Mouse (Mus musculus): Measurements from ENCODE around the gene Rec8. TPM values are rescaled to one million over a fixed set of nuclear protein-coding genes. Genes with fewer than 3 reads are reported as not detected.

The Rec8 gene
- polyA plus RNA-seq, 2 experiments = 2.4 to 8.9 TPM

DNA sequence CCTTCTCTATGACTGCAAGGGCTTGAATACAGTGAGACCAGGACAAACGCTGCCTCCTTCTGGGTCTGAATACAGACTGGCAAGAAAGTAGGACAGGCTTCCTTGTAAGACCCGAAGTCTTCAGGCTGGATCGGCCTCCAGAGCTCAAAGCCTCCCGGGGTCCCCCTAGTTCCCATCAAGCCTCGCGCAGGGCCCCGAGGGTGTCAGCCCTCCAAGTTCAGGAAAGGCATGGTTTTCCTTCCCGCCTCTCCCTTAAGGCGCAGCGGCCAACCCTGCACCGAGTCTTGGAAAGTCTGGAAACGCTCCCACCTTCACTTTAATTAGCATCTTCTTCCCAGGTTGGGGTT is 53.6 kb downstream of the Rec8 start:
- H3K27ac ChIP-seq (replicated peaks; ENCODE audit: low read depth, low read length) = peak overlapping the region; percentile 89
- peak; percentile 32 for ATAC-seq (ENCODE audit: low FRiP score, low read depth)
- H3K4me2 ChIP-seq (replicated peaks; ENCODE audit: low read depth, low read length, severe bottlenecking) = peak overlapping the region; percentile 59
- H3K4me3 ChIP-seq (replicated peaks; ENCODE audit: low read length) = peak overlapping the region; percentile 74
- peak overlapping the region; percentile 78 for H3K9ac ChIP-seq (ENCODE audit: low read depth, low read length, severe bottlenecking)
- H3K9me3 ChIP-seq (ENCODE audit: control insufficient read depth, low read length) = no peaks in the 10 kb centered on the region
- H3K27me3 ChIP-seq (ENCODE audit: control insufficient read depth, insufficient read depth, low read length) = no peaks in the 10 kb centered on the region
- TF ChIP-seq POLR2A (IDR thresholded peaks at IDR 0.05; ENCODE audit: borderline replicate concordance, extremely low read depth, insufficient read depth, insufficient read length) = no peak
- 0% methylated on average over 12 of the region's 12 CpGs for WGBS
- DNase-seq (ENCODE audit: low spot score) = no peak
- H3K36me3 ChIP-seq (ENCODE audit: control insufficient read depth, insufficient read depth, low read length) = peaks cover 27% of the 10 kb centered on the region
- H3K4me1 ChIP-seq (ENCODE audit: control insufficient read depth, insufficient read depth, low read length) = peaks cover 10% of the 10 kb centered on the region

DNA sequence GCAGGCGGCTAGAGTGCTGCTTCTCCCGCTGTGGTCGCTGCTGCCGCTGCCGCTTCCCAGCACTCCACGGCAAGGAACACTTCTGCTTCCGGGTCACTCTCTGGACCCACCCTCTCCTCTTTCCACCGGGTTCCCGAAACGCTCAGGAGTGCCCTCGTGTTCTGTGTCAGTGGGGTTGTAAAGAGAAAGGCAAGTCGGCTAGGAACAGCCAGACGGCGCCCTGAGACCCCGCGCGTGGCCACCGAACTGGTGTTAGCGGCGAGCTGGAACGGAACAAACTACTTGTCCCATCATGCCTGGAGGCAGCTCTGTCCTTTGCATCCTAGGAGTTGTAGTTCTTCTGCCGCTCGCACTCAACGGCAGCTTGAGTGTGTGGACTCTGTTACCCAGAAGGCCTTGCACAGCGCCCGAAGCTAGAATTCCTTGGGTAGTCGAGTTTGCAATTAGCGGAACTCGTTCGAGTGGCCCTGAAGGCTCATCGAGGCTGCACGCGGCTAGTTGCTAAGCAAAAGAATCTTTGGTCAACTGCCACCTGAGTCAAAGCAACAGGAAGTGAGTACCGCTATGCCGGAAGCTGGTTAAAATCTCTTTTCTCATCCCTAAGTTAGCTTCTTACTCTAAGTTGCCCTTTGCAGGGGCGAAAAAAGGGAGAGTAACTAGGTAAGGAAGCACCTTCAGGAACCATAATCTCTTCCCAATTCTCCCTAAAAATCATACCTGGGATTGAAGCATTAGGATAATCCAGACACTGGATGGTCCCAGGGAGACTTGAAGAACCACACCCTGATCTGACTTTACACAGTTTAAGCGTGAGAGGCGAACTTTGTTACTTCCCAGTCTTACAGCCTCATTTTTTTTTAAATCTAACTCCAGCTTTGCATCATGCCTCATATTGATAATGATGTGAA is 54.2 kb downstream of the Rec8 start, which contains the start of the genes Gmpr2 and Nedd8:
Gene Gmpr2 (plus strand): TSS at position 109 of the 908 bp plus-strand sequence.
Gene Nedd8 (minus strand): TSS at position 292 of the 908 bp plus-strand sequence.
- TF ChIP-seq POLR2A (IDR thresholded peaks at IDR 0.05; ENCODE audit: borderline replicate concordance, extremely low read depth, insufficient read depth, insufficient read length) = 0 out of 2 replicates have a peak, but pooled peaks have one; percentile 42
- peak; percentile 95 for DNase-seq (ENCODE audit: low spot score)
- H3K4me1 ChIP-seq (ENCODE audit: control insufficient read depth, insufficient read depth, low read length) = peaks cover 10% of the 10 kb centered on the region
- peak within 1 kb of the TSS; percentile 74 for H3K4me3 ChIP-seq (replicated peaks; ENCODE audit: low read length)
- no peaks in the 10 kb centered on the region for H3K27me3 ChIP-seq (ENCODE audit: control insufficient read depth, insufficient read depth, low read length)
- peak within 1 kb of the TSS; percentile 59 for H3K4me2 ChIP-seq (replicated peaks; ENCODE audit: low read depth, low read length, severe bottlenecking)
- peak within 1 kb of the TSS; percentile 89 for H3K27ac ChIP-seq (replicated peaks; ENCODE audit: low read depth, low read length)
- peak; percentile 97 for ATAC-seq (ENCODE audit: low FRiP score, low read depth)
- H3K36me3 ChIP-seq (ENCODE audit: control insufficient read depth, insufficient read depth, low read length) = peaks cover 29% of the 10 kb centered on the region
- WGBS = under 1% methylated on average over 38 of the region's 38 CpGs
- peak within 1 kb of the TSS; percentile 78 for H3K9ac ChIP-seq (ENCODE audit: low read depth, low read length, severe bottlenecking)
- no peaks in the 10 kb centered on the region for H3K9me3 ChIP-seq (ENCODE audit: control insufficient read depth, low read length)

DNA sequence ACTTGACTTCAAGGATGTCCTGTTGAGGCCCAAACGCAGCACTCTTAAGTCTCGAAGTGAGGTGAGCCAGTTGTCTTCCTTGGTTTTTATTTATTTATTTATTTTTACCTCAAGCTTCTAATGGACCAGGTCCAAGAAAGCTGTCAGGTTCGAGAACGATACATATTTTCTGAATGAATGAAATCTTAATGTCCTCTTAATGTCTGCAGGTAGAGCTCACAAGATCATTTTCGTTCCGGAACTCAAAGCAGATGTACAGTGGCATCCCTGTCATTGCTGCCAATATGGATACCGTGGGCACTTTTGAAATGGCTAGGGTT is 54.9 kb downstream of the Rec8 start:
- Histone ChIP-seq H3K9ac (ENCODE audit: low read depth, low read length, severe bottlenecking) (peak overlapping the region; percentile 78), H3K27me3 (ENCODE audit: control insufficient read depth, insufficient read depth, low read length) (no peaks in the 10 kb centered on the region), H3K9me3 (ENCODE audit: control insufficient read depth, low read length) (no peaks in the 10 kb centered on the region), H3K4me1 (ENCODE audit: control insufficient read depth, insufficient read depth, low read length) (peaks cover 10% of the 10 kb centered on the region), H3K4me2 (replicated peaks; ENCODE audit: low read depth, low read length, severe bottlenecking) (peak overlapping the region; percentile 59), H3K4me3 (replicated peaks; ENCODE audit: low read length) (peak overlapping the region; percentile 74), H3K36me3 (ENCODE audit: control insufficient read depth, insufficient read depth, low read length) (peaks cover 35% of the 10 kb centered on the region), H3K27ac (replicated peaks; ENCODE audit: low read depth, low read length) (peak overlapping the region; percentile 45; the same call in 1 of the 2 replicates)
- TF ChIP-seq POLR2A (IDR thresholded peaks at IDR 0.05; ENCODE audit: borderline replicate concordance, extremely low read depth, insufficient read depth, insufficient read length) = no peak
- ATAC-seq (ENCODE audit: low FRiP score, low read depth) = no peak
- WGBS = 76% methylated on average over 7 of the region's 7 CpGs
- no peak for DNase-seq (ENCODE audit: low spot score)

Other genes with a start within 250 kb of the Rec8 start
Only the 30 nearest of the 32 such genes appear.
- gene Dhrs4, start 139.3 kb upstream of the Rec8 start, polyA plus RNA-seq (2012; rRNA removed) = 53.0 and 58.6 TPM in 2 replicates
- gene Dhrs4, start 139.3 kb upstream of the Rec8 start, polyA plus RNA-seq (2014; fragmentation: Nextera tagmentation; extraction: Ambion mirVana) = 48.4 and 60.3 TPM in 2 replicates
- gene Carmil3, start 127.4 kb upstream of the Rec8 start, polyA plus RNA-seq (2012; rRNA removed) = 24.8 and 28.8 TPM in 2 replicates
- 3.6 and 5.4 TPM in 2 replicates for gene Carmil3, start 127.4 kb upstream of the Rec8 start, polyA plus RNA-seq (2014; fragmentation: Nextera tagmentation; extraction: Ambion mirVana)
- gene Cpne6, start 107.6 kb upstream of the Rec8 start, polyA plus RNA-seq (2012; rRNA removed) = 0.74 and 0.83 TPM in 2 replicates
- 0.47 and 0.65 TPM in 2 replicates for gene Cpne6, start 107.6 kb upstream of the Rec8 start, polyA plus RNA-seq (2014; fragmentation: Nextera tagmentation; extraction: Ambion mirVana)
- gene Nrl, start 93.1 kb upstream of the Rec8 start, polyA plus RNA-seq (2012; rRNA removed) = 0.06 TPM in 1 of 2 replicates, not detected in the other
- gene Nrl, start 93.1 kb upstream of the Rec8 start, polyA plus RNA-seq (2014; fragmentation: Nextera tagmentation; extraction: Ambion mirVana) = not detected in 2 replicates
- 39.3 and 52.1 TPM in 2 replicates for gene Pck2, start 77.8 kb upstream of the Rec8 start, polyA plus RNA-seq (2012; rRNA removed)
- gene Pck2, start 77.8 kb upstream of the Rec8 start, polyA plus RNA-seq (2014; fragmentation: Nextera tagmentation; extraction: Ambion mirVana) = 22.5 and 28.0 TPM in 2 replicates
- 47.5 and 53.0 TPM in 2 replicates for gene Dcaf11, start 58.0 kb upstream of the Rec8 start, polyA plus RNA-seq (2012; rRNA removed)
- 53.8 and 56.0 TPM in 2 replicates for gene Dcaf11, start 58.0 kb upstream of the Rec8 start, polyA plus RNA-seq (2014; fragmentation: Nextera tagmentation; extraction: Ambion mirVana)
- gene A730061H03Rik, start 57.6 kb upstream of the Rec8 start, polyA plus RNA-seq (2012; rRNA removed) = 0.67 and 0.88 TPM in 2 replicates
- 0.74 and 1.7 TPM in 2 replicates for gene A730061H03Rik, start 57.6 kb upstream of the Rec8 start, polyA plus RNA-seq (2014; fragmentation: Nextera tagmentation; extraction: Ambion mirVana)
- 30.9 and 43.0 TPM in 2 replicates for gene Fitm1, start 42.4 kb upstream of the Rec8 start, polyA plus RNA-seq (2012; rRNA removed)
- gene Fitm1, start 42.4 kb upstream of the Rec8 start, polyA plus RNA-seq (2014; fragmentation: Nextera tagmentation; extraction: Ambion mirVana) = 19.1 and 26.9 TPM in 2 replicates
- gene Psme1, start 39.9 kb upstream of the Rec8 start, polyA plus RNA-seq (2012; rRNA removed) = 66.8 and 77.6 TPM in 2 replicates
- gene Psme1, start 39.9 kb upstream of the Rec8 start, polyA plus RNA-seq (2014; fragmentation: Nextera tagmentation; extraction: Ambion mirVana) = 147 and 154 TPM in 2 replicates
- 6.6 and 6.9 TPM in 2 replicates for gene Emc9, start 32.7 kb upstream of the Rec8 start, polyA plus RNA-seq (2012; rRNA removed)
- gene Emc9, start 32.7 kb upstream of the Rec8 start, polyA plus RNA-seq (2014; fragmentation: Nextera tagmentation; extraction: Ambion mirVana) = 6.5 and 7.0 TPM in 2 replicates
- gene Psme2, start 26.9 kb upstream of the Rec8 start, polyA plus RNA-seq (2012; rRNA removed) = 75.8 and 78.5 TPM in 2 replicates
- gene Psme2, start 26.9 kb upstream of the Rec8 start, polyA plus RNA-seq (2014; fragmentation: Nextera tagmentation; extraction: Ambion mirVana) = 239 and 245 TPM in 2 replicates
- gene Rnf31, start 26.3 kb upstream of the Rec8 start, polyA plus RNA-seq (2012; rRNA removed) = 23.0 and 34.1 TPM in 2 replicates
- 13.1 and 18.1 TPM in 2 replicates for gene Rnf31, start 26.3 kb upstream of the Rec8 start, polyA plus RNA-seq (2014; fragmentation: Nextera tagmentation; extraction: Ambion mirVana)
- gene Irf9, start 14.5 kb upstream of the Rec8 start, polyA plus RNA-seq (2012; rRNA removed) = 21.0 and 26.4 TPM in 2 replicates
- 9.8 and 11.3 TPM in 2 replicates for gene Irf9, start 14.5 kb upstream of the Rec8 start, polyA plus RNA-seq (2014; fragmentation: Nextera tagmentation; extraction: Ambion mirVana)
- 185 and 239 TPM in 2 replicates for gene Ipo4, start 17.9 kb downstream of the Rec8 start, polyA plus RNA-seq (2012; rRNA removed)
- gene Ipo4, start 17.9 kb downstream of the Rec8 start, polyA plus RNA-seq (2014; fragmentation: Nextera tagmentation; extraction: Ambion mirVana) = 131 and 133 TPM in 2 replicates
- 6.8 and 12.2 TPM in 2 replicates for gene Gm49378, start 19.9 kb downstream of the Rec8 start, polyA plus RNA-seq (2012; rRNA removed)
- 1.5 and 3.7 TPM in 2 replicates for gene Gm49378, start 19.9 kb downstream of the Rec8 start, polyA plus RNA-seq (2014; fragmentation: Nextera tagmentation; extraction: Ambion mirVana)
- gene Tm9sf1, start 25.8 kb downstream of the Rec8 start, polyA plus RNA-seq (2012; rRNA removed) = 92.3 and 128 TPM in 2 replicates
- gene Tm9sf1, start 25.8 kb downstream of the Rec8 start, polyA plus RNA-seq (2014; fragmentation: Nextera tagmentation; extraction: Ambion mirVana) = 111 and 116 TPM in 2 replicates
- 2.9 and 3.3 TPM in 2 replicates for gene Tssk4, start 32.1 kb downstream of the Rec8 start, polyA plus RNA-seq (2012; rRNA removed)
- 1.2 and 1.4 TPM in 2 replicates for gene Tssk4, start 32.1 kb downstream of the Rec8 start, polyA plus RNA-seq (2014; fragmentation: Nextera tagmentation; extraction: Ambion mirVana)
- gene Mdp1, start 42.5 kb downstream of the Rec8 start, polyA plus RNA-seq (2012; rRNA removed) = 47.4 and 49.7 TPM in 2 replicates
- 53.7 and 59.1 TPM in 2 replicates for gene Mdp1, start 42.5 kb downstream of the Rec8 start, polyA plus RNA-seq (2014; fragmentation: Nextera tagmentation; extraction: Ambion mirVana)
- gene Gmpr2, start 53.9 kb downstream of the Rec8 start, polyA plus RNA-seq (2012; rRNA removed) = 51.1 and 53.6 TPM in 2 replicates
- 53.1 and 68.5 TPM in 2 replicates for gene Gmpr2, start 53.9 kb downstream of the Rec8 start, polyA plus RNA-seq (2014; fragmentation: Nextera tagmentation; extraction: Ambion mirVana)
- 347 and 416 TPM in 2 replicates for gene Nedd8, start 54.1 kb downstream of the Rec8 start, polyA plus RNA-seq (2012; rRNA removed)
- 567 and 583 TPM in 2 replicates for gene Nedd8, start 54.1 kb downstream of the Rec8 start, polyA plus RNA-seq (2014; fragmentation: Nextera tagmentation; extraction: Ambion mirVana)
- gene Tinf2, start 63.8 kb downstream of the Rec8 start, polyA plus RNA-seq (2012; rRNA removed) = 35.9 and 38.4 TPM in 2 replicates
- gene Tinf2, start 63.8 kb downstream of the Rec8 start, polyA plus RNA-seq (2014; fragmentation: Nextera tagmentation; extraction: Ambion mirVana) = 34.2 and 40.1 TPM in 2 replicates
- gene Tgm1, start 95.9 kb downstream of the Rec8 start, polyA plus RNA-seq (2012; rRNA removed) = 15.0 and 17.7 TPM in 2 replicates
- 17.0 and 21.2 TPM in 2 replicates for gene Tgm1, start 95.9 kb downstream of the Rec8 start, polyA plus RNA-seq (2014; fragmentation: Nextera tagmentation; extraction: Ambion mirVana)
- gene Rabggta, start 104.2 kb downstream of the Rec8 start, polyA plus RNA-seq (2012; rRNA removed) = 41.7 and 53.5 TPM in 2 replicates
- 20.4 and 23.0 TPM in 2 replicates for gene Rabggta, start 104.2 kb downstream of the Rec8 start, polyA plus RNA-seq (2014; fragmentation: Nextera tagmentation; extraction: Ambion mirVana)
- gene Dhrs1, start 127.7 kb downstream of the Rec8 start, polyA plus RNA-seq (2012; rRNA removed) = 88.3 and 109 TPM in 2 replicates
- gene Dhrs1, start 127.7 kb downstream of the Rec8 start, polyA plus RNA-seq (2014; fragmentation: Nextera tagmentation; extraction: Ambion mirVana) = 82.0 and 89.7 TPM in 2 replicates
- 23.5 and 30.5 TPM in 2 replicates for gene Nop9, start 127.7 kb downstream of the Rec8 start, polyA plus RNA-seq (2012; rRNA removed)
- 37.6 and 38.1 TPM in 2 replicates for gene Nop9, start 127.7 kb downstream of the Rec8 start, polyA plus RNA-seq (2014; fragmentation: Nextera tagmentation; extraction: Ambion mirVana)
- gene Cideb, start 140.4 kb downstream of the Rec8 start, polyA plus RNA-seq (2012; rRNA removed) = 2.1 and 2.6 TPM in 2 replicates
- gene Cideb, start 140.4 kb downstream of the Rec8 start, polyA plus RNA-seq (2014; fragmentation: Nextera tagmentation; extraction: Ambion mirVana) = 0.41 and 0.46 TPM in 2 replicates
- 0.44 and 0.65 TPM in 2 replicates for gene Ltb4r2, start 143.4 kb downstream of the Rec8 start, polyA plus RNA-seq (2012; rRNA removed)
- gene Ltb4r2, start 143.4 kb downstream of the Rec8 start, polyA plus RNA-seq (2014; fragmentation: Nextera tagmentation; extraction: Ambion mirVana) = 0.61 and 0.74 TPM in 2 replicates
- gene Ltb4r1, start 147.9 kb downstream of the Rec8 start, polyA plus RNA-seq (2012; rRNA removed) = 1.1 and 1.2 TPM in 2 replicates
- 0.33 and 0.78 TPM in 2 replicates for gene Ltb4r1, start 147.9 kb downstream of the Rec8 start, polyA plus RNA-seq (2014; fragmentation: Nextera tagmentation; extraction: Ambion mirVana)
- 32.4 and 35.0 TPM in 2 replicates for gene Adcy4, start 166.1 kb downstream of the Rec8 start, polyA plus RNA-seq (2012; rRNA removed)
- 16.8 and 17.8 TPM in 2 replicates for gene Adcy4, start 166.1 kb downstream of the Rec8 start, polyA plus RNA-seq (2014; fragmentation: Nextera tagmentation; extraction: Ambion mirVana)
- gene Ripk3, start 170.8 kb downstream of the Rec8 start, polyA plus RNA-seq (2012; rRNA removed) = 35.9 and 41.4 TPM in 2 replicates
- gene Ripk3, start 170.8 kb downstream of the Rec8 start, polyA plus RNA-seq (2014; fragmentation: Nextera tagmentation; extraction: Ambion mirVana) = 30.5 and 37.6 TPM in 2 replicates